Mouse (Mus musculus) telencephalon, adult 2 months (tissue): ENCODE data around the gene Cnih3.

Source experiments
- DNase-seq: peaks from one replicate; pipeline ENCODE4 v3.0.0-alpha.2; 2011; ENCODE audit warnings: low read depth, low spot score

The Cnih3 gene

GRCm38 (mm10) chr1:181353200-181354097 is 1.0 kb downstream of the Cnih3 start:
- DNase-seq: no peak

GRCm38 (mm10) chr1:181355683-181356082 is 3.3 kb downstream of the Cnih3 start:
- DNase-seq: no peak

- no peak for DNase-seq
Observed at GRCm38 (mm10) chr1:181357870-181358269, 5.4 kb downstream of the Cnih3 start.

GRCm38 (mm10) chr1:181358526-181358925 is 6.1 kb downstream of the Cnih3 start:
- no peak for DNase-seq

GRCm38 (mm10) chr1:181360732-181361131 is 8.3 kb downstream of the Cnih3 start:
- DNase-seq: no peak

- DNase-seq: no peak
Observed at GRCm38 (mm10) chr1:181364025-181364424, 11.6 kb downstream of the Cnih3 start.

GRCm38 (mm10) chr1:181365376-181365775 is 12.9 kb downstream of the Cnih3 start:
- DNase-seq: no peak

- DNase-seq: peak; percentile 93
Observed at GRCm38 (mm10) chr1:181368789-181369570, 16.6 kb downstream of the Cnih3 start.

- peak; percentile 64 for DNase-seq
Observed at GRCm38 (mm10) chr1:181370370-181370769, 17.9 kb downstream of the Cnih3 start.

GRCm38 (mm10) chr1:181371226-181371625 is 18.8 kb downstream of the Cnih3 start:
- no peak for DNase-seq

GRCm38 (mm10) chr1:181372306-181372705 is 19.9 kb downstream of the Cnih3 start:
- no peak for DNase-seq

- no peak for DNase-seq
Observed at GRCm38 (mm10) chr1:181374627-181375374, 22.4 kb downstream of the Cnih3 start.

GRCm38 (mm10) chr1:181376431-181376830 is 24.0 kb downstream of the Cnih3 start:
- DNase-seq: no peak

GRCm38 (mm10) chr1:181379664-181380063 is 27.2 kb downstream of the Cnih3 start:
- no peak for DNase-seq

GRCm38 (mm10) chr1:181381410-181382010 is 29.1 kb downstream of the Cnih3 start:
- peak; percentile 83 for DNase-seq

- DNase-seq: no peak
Observed at GRCm38 (mm10) chr1:181389264-181389663, 36.8 kb downstream of the Cnih3 start.

- no peak for DNase-seq
Observed at GRCm38 (mm10) chr1:181392489-181392888, 40.1 kb downstream of the Cnih3 start.

- DNase-seq: peak; percentile 46
Observed at GRCm38 (mm10) chr1:181393250-181394149, 41.1 kb downstream of the Cnih3 start.

GRCm38 (mm10) chr1:181395234-181395828 is 42.9 kb downstream of the Cnih3 start:
- no peak for DNase-seq

GRCm38 (mm10) chr1:181399179-181399578 is 46.8 kb downstream of the Cnih3 start:
- DNase-seq: peak; percentile 61
